Mouse (Mus musculus): ENCODE data around the gene B3gnt8.

DNA sequence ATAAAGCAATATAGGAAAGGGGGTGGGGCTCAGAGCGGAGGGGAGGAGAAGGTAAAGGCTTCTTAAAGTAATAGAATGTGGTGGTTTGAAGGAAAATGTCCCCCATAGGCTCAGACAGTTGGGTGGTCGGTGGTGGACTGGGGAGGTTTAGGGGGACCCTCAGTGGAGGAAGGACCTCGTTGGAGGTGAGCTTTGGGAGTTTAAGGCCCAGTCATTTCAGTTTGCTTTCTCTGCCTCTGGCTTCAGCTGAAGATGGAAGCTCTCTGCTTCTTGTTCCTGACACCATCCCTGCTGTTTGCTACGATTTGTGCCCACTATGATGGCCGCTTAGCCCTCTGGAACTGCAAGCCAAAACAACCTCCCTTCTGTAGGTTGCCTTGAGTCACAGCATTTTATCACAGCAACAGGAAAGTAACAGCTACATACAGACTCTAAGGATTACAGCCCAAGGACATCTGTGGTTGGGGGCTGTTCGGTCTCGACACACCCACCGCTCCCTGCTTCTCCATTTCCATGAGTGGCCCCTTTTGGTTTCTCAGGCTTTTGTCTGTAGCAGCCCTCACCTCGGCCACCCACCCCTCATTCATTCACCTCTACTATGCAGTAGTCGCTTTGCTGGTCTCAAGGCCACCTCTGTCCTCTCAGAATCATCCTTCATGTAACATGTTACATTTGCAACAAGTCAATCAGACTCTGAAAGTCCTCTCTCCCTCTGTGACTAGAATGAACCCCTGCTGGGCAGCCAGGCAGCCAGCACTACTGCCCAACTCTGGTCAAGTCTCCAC, 8.9 kb upstream of the B3gnt8 start:
- TF ChIP-seq CTCF (IDR thresholded peaks at IDR 0.05; ENCODE audit: low read depth), result no peak
- TF ChIP-seq EP300 (IDR thresholded peaks at IDR 0.05; ENCODE audit: low read depth), result no peak

Measured in heart, postnatal 0 days (tissue).